Mouse (Mus musculus) cortical plate, adult 2 months (tissue): ENCODE data around the gene Tkt.

Experiments used
- CTCF ChIP-seq: fragments of 200-500 bp; IDR thresholded peaks from 2 replicates; pipeline ENCODE4 v1.5.1; 2011; ENCODE audit warnings: mild to moderate bottlenecking, control low read depth, low read length; ENCODE audit not compliant: insufficient read depth; ENCODE audit errors: extremely low read depth
- POLR2A ChIP-seq: fragments of 200-500 bp; IDR thresholded peaks from 2 replicates; pipeline ENCODE4 v1.6.1; 2011; ENCODE audit warnings: mild to moderate bottlenecking, low read length, control low read depth; ENCODE audit not compliant: insufficient read depth; ENCODE audit errors: extremely low read depth

- TF ChIP-seq POLR2A, result no peak
- no peak for TF ChIP-seq CTCF
These were observed 37.2 kb downstream of the Tkt start for GRCm38 (mm10) chr14:30585323-30585722.
